Mouse (Mus musculus) ovary, adult 18-20 months (tissue): ENCODE data around the gene Ap2a1.
"Not testable (repeated sequence)": the region's sequence is repeated elsewhere in the genome, so short reads cannot be mapped to it uniquely, and the experiment has no call there.

Experiments
- DNase-seq: peaks from one replicate; pipeline ENCODE4 v3.0.0; 2022; ENCODE audit warnings: low spot score, mixed read lengths

Ap2a1 gene

DNA sequence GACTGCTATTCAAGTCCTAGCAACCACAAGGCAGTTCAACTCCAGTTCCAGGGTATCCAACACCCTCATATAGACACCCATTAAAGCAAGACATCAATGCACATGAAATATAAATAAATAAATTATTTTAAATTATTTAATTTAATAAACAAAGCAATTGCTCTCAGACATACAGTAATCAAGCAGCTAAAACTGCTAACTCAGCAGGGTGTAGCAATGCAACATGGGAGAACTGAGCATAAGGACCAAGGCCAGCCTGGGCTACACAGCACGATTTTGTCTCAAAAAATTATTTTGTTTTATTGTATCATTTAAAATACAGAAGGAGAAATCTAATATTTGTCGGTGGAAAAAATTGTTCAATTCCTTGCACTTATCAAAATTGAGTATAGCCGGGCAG is 35.1 kb downstream of the Ap2a1 start:
- DNase-seq: no peak

DNA sequence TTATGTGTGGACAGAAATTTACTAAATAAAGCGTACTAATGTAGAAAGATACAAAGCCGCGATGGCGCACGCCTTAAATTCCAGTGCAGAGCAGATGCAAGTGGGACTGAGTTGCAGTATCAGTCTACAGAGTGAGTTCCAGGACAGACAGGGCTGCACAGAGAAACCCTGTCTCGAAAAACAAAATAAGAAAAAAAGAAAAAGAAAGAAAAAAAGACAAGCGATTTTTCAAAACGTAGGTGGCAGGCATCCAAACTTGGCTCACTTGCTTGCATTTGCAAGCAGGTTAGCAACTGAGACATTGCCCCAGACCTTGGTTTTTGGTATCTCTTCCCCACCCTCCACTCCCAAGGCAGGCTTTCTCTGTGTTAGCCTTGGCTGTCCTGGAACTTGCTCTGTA is 36.1 kb downstream of the Ap2a1 start:
- peak; percentile 69 for DNase-seq

DNA sequence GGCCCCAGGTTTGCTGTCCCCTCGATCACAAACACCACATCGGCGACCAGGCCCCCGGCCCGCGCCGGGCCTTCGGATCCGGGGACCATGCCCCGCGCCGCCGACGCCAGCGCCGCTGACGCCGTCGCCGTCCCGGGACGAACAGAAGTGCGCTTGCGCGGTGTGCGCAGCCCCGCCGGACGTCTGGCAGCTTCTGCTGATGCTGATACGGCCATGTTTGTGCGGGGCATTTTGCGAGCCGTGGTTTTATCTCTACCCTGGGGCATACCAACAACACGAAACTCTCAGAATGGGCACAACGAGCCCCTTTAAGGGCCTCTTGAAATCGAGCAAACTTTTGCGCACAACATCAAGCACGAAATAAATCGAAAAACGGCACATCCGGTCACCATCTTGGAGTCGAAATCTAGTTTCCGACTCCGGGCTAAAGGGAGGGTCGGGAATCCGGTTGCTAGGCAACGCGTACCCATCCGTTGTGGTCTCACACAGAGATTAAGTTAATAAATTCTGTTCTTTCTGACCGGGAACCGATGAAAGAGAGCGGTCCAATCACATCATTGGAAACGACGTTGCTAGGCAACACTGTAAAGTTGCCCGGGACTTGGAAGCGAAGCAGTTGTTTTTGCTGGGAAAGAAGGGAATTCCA is 36.9 kb downstream of the Ap2a1 start, which contains the start of gene Med25:
TSS of gene Med25 (minus strand) at position 437 of the 646 bp plus-strand sequence.
- DNase-seq: peak; percentile 96

DNA sequence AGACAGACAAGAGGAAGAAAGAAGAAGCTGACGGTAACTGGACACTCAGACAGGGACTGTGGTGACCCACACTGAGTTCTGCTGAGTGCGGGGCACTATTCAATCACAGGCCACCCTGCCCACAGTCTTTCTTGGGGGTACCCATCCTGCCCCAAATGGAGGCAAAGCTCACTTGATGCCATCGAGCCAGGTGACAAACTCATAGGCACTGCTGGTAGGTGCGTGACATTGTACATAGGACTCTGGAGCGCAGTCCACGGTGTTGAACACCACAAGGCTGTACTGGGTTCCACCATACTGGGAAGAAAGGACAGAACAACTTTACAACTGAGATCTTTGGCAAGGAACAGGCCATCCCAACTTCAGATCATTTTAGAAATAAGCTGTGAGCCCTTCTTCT is 37.7 kb downstream of the Ap2a1 start:
- DNase-seq: no peak

DNA sequence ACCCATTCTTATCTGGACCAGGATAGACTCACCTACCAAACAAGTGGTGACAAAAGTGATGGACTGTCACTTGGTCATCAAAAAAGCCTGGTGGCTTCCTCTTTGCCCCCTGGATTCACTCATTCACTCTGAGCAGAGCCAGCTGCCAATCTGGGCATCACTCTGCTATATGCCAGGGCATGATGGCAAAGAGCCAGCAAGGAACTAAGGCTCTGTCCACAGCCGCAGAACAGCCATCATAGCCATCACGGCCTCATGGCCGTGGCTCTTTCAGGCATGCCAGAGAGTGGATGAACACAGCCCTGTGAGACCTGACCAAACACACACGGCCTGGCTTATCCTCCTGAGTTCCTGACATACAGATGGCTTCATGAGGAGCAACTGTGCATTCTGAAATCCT is 38.6 kb downstream of the Ap2a1 start:
- DNase-seq: no peak

DNA sequence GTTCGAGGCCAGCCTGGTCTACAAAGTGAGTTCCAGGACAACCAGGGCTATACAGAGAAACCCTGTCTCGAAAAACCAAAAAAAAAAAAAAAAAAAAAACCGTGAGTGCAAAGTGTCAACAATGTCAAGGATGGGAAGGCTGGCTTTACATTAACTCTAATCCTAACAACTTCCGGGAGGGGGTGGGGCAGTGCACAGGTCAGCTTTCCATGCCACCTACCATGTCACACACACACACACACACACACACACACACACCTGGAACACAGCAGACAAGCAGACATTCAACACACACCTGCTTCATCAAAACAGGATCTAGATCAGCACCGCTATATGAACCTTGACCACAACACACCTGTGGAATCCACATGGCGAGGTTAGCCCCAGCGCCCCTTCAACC is 39.1 kb downstream of the Ap2a1 start:
- DNase-seq: no peak

DNA sequence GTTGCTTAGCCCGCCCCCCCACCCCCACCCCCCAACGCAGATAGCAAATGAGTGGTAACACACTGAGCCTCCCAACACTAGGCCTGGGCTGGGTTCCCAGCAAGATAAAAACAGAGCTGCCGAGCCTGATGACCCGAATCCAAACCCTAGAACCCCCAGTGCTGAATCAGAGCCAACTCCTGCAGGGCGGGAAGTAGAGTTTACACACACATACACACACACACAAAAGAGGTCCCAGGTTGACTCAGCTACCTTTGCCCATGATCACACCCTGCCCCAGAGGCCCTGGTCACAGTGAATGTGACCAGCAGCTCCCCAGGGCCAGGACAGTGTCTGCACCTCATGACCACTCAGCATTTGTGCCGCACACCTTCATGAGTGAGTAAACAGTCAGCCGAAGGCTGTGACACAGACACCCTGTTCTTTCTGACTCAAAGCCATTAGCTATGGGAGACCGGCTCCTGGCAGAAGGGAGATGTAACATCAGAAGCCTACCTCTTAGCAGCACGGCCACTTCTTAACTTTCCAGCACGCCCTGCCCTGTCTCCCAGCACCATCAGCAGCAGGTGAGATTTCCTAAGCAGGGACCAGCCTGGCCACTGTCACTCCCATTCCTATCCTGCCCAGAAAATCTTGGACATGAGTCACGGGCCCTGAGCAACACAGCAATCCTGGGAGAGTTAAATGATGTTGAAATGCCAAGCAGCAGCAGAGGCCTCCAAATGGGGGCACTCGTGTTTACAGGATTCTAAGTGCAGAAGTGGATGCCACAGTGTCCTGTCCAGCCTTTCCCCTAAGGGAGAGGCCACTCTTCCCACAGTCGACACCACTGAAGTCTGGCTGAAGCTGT is 40.8 kb downstream of the Ap2a1 start:
- no peak for DNase-seq

DNA sequence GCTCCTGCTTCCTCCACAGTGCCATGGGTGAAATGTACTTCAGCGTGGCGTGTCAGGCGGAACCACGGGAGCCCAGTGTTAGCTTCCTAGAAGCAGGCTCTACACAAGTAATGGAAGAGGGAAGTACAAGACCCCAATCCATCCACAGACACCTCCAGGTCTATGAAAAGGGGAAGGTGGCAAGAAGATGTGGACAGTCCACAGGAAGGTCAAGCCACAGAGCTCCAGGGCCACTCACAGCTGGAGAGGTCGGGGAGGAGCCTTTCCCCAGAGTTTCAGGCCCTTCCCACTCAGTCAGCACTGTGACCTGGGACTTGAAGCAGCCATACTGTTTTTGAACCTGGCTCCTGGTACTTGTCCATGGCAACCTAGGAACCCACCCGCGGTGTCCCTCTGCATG is 42.3 kb downstream of the Ap2a1 start:
- no peak for DNase-seq

DNA sequence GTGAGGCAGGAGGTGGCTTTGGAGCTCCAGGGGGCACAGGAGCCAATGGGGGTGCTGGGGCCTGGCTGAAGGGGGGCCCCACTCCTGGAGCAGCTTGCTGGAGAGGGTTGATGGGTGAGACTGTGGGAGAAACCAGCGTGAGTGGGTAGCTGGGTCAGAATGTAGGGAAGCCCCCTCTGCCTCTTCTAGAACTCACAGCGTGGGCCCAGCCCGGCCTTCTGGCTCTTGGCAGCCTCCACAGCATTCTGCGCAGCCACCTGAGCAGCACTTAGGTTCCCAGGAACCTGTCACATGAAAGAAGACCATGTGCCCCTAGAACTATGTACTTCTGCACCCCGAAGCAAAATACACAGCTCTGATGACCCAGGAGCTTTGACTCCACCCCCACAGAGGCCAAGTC is 44.7 kb downstream of the Ap2a1 start:
- DNase-seq: no peak

DNA sequence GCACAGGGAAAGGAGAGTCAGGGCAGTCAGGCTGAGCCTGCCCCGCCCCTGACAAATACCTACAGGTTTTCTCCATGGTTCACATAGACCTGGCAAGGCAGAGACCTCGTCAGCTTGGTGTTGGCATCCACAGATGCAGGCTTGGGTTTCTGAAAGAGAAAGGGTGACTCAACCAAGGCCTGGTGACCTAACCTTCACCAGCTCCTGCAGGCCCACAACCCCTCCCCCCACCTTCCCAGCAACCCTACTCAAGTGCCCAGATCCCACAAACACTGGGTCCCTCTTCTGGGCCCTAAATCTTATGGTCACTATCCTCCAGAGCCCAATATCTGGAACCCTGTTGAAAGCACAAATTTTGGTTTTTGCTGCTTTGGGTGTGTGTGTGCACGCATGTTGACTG is 46.3 kb downstream of the Ap2a1 start:
- no peak for DNase-seq

DNA sequence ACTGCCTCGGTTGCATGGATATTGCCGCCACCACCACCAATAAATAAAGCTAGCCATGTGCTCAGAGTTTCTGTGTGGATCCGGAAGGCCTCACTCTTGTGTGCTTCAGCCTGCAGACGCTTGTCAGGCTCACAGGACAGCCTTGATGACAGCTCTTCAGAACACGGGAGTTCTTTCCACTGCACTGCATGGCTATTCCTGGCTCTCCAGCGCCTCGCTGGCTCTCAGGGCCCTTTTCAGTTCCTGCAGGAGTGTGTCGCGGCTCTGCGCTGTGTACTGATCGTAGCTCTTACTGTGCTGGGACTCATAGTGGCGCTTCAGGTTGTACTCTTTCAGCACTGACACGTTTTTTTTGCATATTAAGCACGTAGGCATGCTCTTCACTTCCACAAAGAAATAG is 51.5 kb downstream of the Ap2a1 start:
- no peak for DNase-seq

DNA sequence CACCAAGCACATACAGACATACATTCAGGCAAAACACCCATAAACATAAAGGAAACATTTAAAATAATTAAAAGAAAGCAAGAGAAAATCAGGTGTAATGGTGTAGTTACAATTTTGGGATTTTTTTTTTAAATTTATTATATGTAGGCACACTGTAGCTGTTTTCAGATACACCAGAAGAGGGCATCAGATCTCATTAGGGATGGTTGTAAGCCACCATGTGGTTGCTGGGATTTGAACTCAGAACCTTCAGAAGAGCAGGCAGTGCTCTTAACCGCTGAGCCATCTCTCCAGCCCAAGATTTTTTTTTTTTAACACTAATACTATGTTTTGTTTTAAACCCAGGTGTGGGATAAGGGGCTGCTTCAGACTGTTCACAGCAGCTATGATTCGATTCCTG is 57.5 kb downstream of the Ap2a1 start:
- DNase-seq: not testable (repeated sequence)

DNA sequence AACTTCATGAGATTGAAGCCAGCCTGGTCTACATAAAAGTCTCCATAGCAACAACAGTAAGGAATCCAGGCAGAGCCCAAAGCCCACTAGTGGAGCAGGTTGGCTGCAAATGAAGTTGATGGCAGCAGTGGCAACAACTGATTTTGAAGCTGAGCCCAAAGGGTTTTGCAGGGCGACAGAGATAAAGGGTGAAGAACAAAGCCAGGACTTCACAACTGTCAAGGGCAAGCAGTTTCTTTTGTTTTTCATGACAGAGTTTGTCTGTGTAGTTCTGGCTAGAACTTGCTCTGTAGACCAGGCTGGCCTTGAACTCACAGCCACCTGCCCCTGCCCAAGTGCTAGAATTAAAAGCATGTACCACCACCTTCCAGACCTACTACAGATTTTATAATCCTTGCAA is 58.1 kb downstream of the Ap2a1 start:
- no peak for DNase-seq

DNA sequence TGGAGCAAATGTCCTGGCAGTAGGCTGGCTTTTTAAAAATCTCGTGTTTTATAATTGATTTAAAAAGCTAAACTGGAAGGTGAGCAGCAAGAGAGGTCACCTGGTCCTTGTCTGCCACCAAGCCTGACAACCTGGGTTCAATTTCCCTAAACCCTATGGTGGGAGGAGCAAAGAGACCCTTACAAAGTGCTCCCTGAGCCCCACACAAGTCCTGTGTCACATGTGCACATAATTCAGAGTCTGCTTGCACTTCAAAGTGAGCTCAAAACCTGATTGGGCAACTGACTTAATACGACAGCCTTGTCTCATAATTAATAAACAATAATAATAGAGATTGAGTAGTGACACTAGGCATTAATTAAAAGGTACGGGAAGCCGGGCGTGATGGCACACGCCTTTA is 58.7 kb downstream of the Ap2a1 start:
- no peak for DNase-seq

DNA sequence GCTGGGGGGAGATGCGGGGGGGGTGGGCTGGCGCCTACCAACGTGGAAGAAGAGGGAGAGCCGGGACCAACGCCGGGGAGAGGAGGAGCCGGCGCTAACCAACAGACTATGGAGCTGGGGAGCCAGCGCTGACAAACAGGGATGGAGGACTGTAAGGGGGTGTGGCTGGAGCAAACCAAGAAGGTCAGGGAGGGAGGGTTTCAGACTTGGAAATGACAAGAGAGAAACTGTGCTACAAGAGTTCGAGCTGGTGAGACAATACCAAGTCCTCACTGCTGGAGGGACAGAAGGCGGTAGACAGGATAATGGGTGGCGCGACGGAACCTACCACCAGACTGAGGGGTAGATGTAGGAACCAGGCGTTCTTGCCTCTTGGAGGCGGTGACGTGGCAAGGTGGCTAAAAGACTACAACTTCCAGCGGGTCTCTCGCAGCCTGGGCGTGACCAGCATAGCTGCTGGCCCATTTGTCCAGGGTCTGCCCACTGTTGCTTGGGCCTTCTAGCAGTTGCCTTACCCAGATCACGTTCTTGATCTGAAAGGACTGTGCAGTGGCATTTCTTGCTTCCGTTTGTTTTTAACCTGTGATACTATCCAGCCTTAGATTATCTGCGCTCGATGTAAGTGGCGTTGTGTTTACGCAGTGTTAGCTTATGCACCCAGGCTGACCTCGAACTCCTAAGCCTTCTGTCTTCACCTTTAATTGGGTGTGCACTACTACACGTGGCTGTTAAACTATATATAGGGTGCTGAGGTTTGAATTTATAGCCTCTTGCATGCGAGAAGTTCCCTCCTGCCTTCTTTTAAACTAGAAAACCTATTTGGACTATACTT is 59.4 kb downstream of the Ap2a1 start, which contains the start of gene Ptov1:
TSS of gene Ptov1 (minus strand) at position 92 of the 832 bp plus-strand sequence.
- DNase-seq: peak; percentile 94

DNA sequence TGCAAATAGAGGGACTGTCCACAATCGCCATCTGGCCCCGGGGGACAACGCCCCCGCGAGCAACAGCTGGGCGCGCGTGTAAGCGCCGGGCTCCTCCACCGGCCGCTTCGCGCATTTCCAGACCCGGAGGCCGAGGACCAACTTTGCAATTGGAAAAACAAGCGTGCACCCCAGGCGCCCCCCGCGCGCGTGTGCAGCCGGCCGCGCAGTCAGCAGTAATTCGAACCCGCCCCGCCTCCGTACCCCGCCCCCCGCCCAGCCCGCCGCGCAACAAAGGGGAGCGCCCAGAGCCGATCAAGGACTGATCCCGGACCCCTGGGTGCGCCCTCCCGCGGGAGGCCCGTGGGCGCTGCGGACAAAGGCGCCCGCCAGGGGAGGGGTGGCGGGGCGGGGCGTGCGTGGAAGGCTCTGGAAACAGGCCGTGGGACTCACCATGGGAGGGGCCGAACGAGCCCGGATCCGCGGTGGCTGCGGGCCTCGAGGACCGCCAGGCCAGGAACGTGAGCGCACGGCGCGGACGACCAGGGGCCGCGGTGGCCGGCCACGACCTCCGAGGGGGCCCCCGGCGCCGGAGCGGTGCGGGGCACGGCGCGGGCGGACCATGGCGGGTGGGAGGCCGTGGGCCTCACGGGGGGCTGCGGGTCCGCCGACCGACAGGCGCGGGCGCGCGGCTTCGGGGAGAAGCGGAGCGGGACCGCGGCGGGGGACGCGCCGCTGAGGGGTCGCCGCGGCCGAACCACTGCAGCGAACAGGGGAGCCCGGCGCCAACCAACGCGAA is 60.2 kb downstream of the Ap2a1 start:
- peak; percentile 76 for DNase-seq

DNA sequence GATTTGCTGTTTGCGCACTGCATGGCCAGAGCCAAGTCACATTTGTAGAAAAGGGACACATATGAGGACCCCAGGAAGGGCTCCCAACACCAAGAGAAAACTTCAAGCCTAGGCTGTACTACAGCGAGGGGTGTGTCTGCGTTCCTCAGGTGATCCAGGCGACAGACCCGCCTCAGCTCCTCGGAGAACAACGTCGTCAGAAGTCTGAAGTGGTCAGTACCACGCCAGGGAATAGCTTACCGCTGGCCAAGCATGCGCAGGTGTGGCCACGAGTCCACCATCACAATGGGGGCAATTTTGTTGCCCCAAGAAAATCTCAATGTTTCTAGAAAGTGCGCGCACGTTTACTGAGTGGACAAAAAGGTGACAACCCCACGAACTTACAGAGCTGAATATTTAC is 60.8 kb downstream of the Ap2a1 start:
- DNase-seq: no peak

DNA sequence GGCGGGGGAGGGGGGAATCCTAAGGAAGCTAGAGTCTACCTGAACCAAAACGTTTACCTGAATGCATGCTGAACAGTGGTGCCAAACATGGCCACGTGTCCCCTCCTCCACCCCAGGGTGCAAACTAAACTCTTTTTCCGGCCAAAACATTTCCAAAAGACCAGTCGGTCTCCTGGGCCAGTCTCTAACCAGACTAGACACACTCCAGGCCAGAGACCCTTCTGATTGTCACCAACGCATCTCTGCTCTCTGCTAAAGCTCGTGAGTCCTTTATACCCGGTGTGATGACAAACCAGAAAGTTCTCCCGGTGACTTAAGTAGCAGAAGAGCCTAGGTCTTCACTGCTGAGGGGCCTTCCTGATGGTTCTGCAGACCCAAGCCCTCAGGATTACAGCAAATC is 61.5 kb downstream of the Ap2a1 start:
- DNase-seq: no peak

DNA sequence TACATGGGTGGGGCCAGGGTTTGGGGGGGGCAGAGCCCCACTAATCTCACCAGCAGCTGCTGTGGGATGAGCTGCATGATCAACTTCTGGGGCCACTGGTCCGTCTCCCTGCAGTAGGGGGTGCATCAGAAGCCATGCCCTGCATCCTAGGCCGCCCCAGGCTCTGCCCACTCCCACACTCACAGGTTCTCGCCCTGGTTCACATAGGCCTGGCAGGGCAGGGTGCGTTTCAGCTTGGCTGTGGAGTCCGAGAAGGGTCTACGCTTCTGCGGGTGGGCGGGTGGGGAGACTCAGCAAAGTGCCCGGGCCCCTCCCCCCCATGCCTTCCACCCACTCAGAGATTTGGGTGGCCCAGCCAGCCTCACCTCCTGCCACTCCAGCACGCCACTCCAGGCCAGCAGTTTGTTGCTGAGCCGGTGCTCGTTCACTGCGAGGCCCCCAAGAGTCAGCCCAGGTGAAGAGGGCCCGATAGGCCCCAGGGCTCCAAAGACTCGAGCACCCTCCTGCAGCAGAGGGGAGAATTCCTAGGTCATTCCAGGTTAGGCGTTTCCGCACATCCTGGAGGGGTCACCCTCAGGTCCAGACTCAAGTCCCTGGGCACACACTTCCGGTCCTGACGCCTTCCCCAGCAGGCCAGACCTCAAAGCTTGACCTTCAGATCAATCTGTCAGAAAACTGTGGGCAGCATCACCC is 62.1 kb downstream of the Ap2a1 start:
- DNase-seq: no peak

DNA sequence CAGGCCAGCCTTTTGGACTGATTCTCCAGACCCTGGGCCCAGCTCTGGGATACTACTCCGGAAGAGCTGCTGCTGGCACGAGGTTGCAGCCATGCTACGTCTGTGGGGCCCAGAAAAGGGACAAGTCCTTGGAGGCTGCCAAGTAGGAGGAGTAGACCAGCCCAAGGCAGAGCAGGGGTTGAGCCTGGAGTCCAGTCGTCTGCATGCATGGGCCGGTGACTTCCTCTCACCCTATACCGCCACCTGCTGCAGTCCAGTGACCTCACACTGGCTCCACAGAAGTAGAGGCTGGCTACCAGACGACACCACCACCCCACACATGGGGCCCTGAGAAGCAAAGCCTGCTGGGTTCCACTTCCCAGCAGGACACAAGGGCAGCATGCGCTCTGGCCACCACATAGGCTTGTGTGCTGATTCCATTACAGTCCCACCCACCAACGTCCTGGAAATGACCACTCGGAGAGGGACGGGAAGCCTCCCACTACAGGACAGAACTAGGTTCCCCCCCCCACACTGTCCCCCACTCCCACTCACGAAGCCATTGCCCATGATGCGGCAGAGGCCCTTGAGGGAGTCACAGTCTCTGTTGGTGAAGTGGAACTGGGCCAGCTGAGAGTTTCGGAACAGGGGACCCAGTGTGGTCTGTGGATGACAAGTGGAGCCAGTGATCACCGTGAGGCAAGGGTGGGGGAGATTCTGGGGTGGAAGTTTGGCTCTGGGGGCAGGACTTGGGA is 62.9 kb downstream of the Ap2a1 start:
- peak; percentile 80 for DNase-seq
